Mouse (Mus musculus) midbrain, embryonic 13.5 days (tissue): ENCODE measurements at regions not wholly inside any gene's neighbourhood (a gene's known extent, or its start where the extent isn't known, plus 50 kb on each side); places are given as distances from the start of the nearest gene placed in this dataset.
A peak's percentile ranks its signal among the peaks of the same experiment; 100 is the strongest.

Source experiments
- ATAC-seq: fragments of 200-750 bp; cut with Nextera tagmentation; 2 replicates; pipeline ENCODE4 v1.8.0; 2017; ENCODE audit warnings: mild to moderate bottlenecking, moderate TSS enrichment, moderate library complexity
- H3K27ac ChIP-seq: fragments of 300-500 bp; sonication (generic); 2 replicates; pipeline ENCODE4 v1.5.1; 2015; ENCODE audit warnings: inconsistent platforms, mild to moderate bottlenecking, moderate library complexity
- H3K27me3 ChIP-seq: fragments of 300-500 bp; sonication (generic); 2 replicates; pipeline ENCODE4 v1.6.1; 2015; ENCODE audit warnings: mild to moderate bottlenecking, inconsistent platforms
- H3K36me3 ChIP-seq: fragments of 300-500 bp; sonication (generic); 2 replicates; pipeline ENCODE4 v1.6.1; 2015; ENCODE audit warnings: mild to moderate bottlenecking, inconsistent platforms
- H3K4me1 ChIP-seq: fragments of 300-500 bp; sonication (generic); replicated peaks from 2 replicates; pipeline ENCODE4 v1.6.1; 2015; ENCODE audit warnings: inconsistent platforms
- H3K4me2 ChIP-seq: fragments of 300-500 bp; sonication (generic); replicated peaks from 2 replicates; pipeline ENCODE4 v1.6.1; 2015; ENCODE audit warnings: moderate library complexity, mild to moderate bottlenecking, inconsistent platforms
- H3K4me3 ChIP-seq: fragments of 300-500 bp; sonication (generic); replicated peaks from 2 replicates; pipeline ENCODE4 v1.5.1; 2015; ENCODE audit warnings: mild to moderate bottlenecking, inconsistent platforms
- H3K9ac ChIP-seq: fragments of 300-500 bp; sonication (generic); replicated peaks from 2 replicates; pipeline ENCODE4 v1.6.1; 2015; ENCODE audit warnings: mild to moderate bottlenecking, inconsistent platforms
- H3K9me3 ChIP-seq: fragments of 300-500 bp; sonication (generic); 2 replicates; pipeline ENCODE4 v1.6.1; 2016; ENCODE audit warnings: mild to moderate bottlenecking, inconsistent platforms
- WGBS: fragments of 180-500 bp; shearing (Covaris S2); methylation state at CpG from one replicate; pipeline ENCODE4 v1.1.7; 2015; 5-methylcytosine and 5-hydroxymethylcytosine counted together

- H3K4me3 ChIP-seq = 0 out of 2 replicates have a peak overlapping the region, but pooled peaks have one; percentile 14
- H3K4me1 ChIP-seq = no peaks in the 10 kb centered on the region; the same call in 1 of the 2 replicates
- H3K27ac ChIP-seq = peak overlapping the region; percentile 48; the same call in 1 of the 2 replicates
- no peaks in the 10 kb centered on the region for H3K9me3 ChIP-seq
- peak overlapping the region; percentile 37; the same call in 1 of the 2 replicates for H3K9ac ChIP-seq
- no peaks in the 10 kb centered on the region for H3K36me3 ChIP-seq
- peak; percentile 96 for ATAC-seq
- no peaks in the 10 kb centered on the region for H3K27me3 ChIP-seq
- H3K4me2 ChIP-seq = peak overlapping the region; percentile 47
- 12% methylated on average over 12 of the region's 12 CpGs for WGBS
These were observed 84.4 kb upstream of the Bace2 start for GRCm38 (mm10) chr16:97272035-97272631.

GRCm38 (mm10) chr16:97278913-97279312, 77.6 kb upstream of the Bace2 start:
- no peaks in the 10 kb centered on the region for H3K9me3 ChIP-seq
- no peaks in the 10 kb centered on the region for H3K36me3 ChIP-seq
- no peak for ATAC-seq
- H3K9ac ChIP-seq = no peak overlapping the region
- H3K4me2 ChIP-seq = no peak overlapping the region
- no peak overlapping the region for H3K4me3 ChIP-seq
- no peak overlapping the region for H3K27ac ChIP-seq
- peaks cover 8% of the 10 kb centered on the region for H3K4me1 ChIP-seq
- 83% methylated on average over 1 of the region's 1 CpGs for WGBS
- no peaks in the 10 kb centered on the region for H3K27me3 ChIP-seq

GRCm38 (mm10) chr16:97281615-97282110, 74.9 kb upstream of the Bace2 start:
- H3K4me2 ChIP-seq = no peak overlapping the region
- peaks cover 8% of the 10 kb centered on the region for H3K4me1 ChIP-seq
- H3K4me3 ChIP-seq = no peak overlapping the region
- WGBS = 94% methylated on average over 7 of the region's 7 CpGs
- no peak for ATAC-seq
- H3K27me3 ChIP-seq = no peaks in the 10 kb centered on the region
- no peak overlapping the region for H3K27ac ChIP-seq
- H3K36me3 ChIP-seq = no peaks in the 10 kb centered on the region
- no peaks in the 10 kb centered on the region for H3K9me3 ChIP-seq
- H3K9ac ChIP-seq = no peak overlapping the region

GRCm38 (mm10) chr16:97282943-97283342, 73.6 kb upstream of the Bace2 start:
- peak overlapping the region; percentile 44; the same call in 1 of the 2 replicates for H3K27ac ChIP-seq
- no peaks in the 10 kb centered on the region for H3K27me3 ChIP-seq
- H3K4me2 ChIP-seq = no peak overlapping the region
- H3K9ac ChIP-seq = no peak overlapping the region
- H3K4me1 ChIP-seq = peaks cover 8% of the 10 kb centered on the region
- H3K9me3 ChIP-seq = no peaks in the 10 kb centered on the region
- ATAC-seq = peak; percentile 60
- no peak overlapping the region for H3K4me3 ChIP-seq
- 47% methylated on average over 9 of the region's 9 CpGs for WGBS
- H3K36me3 ChIP-seq = no peaks in the 10 kb centered on the region

GRCm38 (mm10) chr16:97285886-97286447, 70.6 kb upstream of the Bace2 start:
- ATAC-seq = no peak
- WGBS = 85% methylated on average over 8 of the region's 8 CpGs
- peaks cover 21% of the 10 kb centered on the region for H3K4me1 ChIP-seq
- no peaks in the 10 kb centered on the region for H3K36me3 ChIP-seq
- H3K27ac ChIP-seq = no peak overlapping the region
- no peak overlapping the region for H3K4me2 ChIP-seq
- no peaks in the 10 kb centered on the region for H3K9me3 ChIP-seq
- no peaks in the 10 kb centered on the region for H3K27me3 ChIP-seq
- no peak overlapping the region for H3K4me3 ChIP-seq
- no peak overlapping the region for H3K9ac ChIP-seq

- peaks cover 21% of the 10 kb centered on the region for H3K4me1 ChIP-seq
- H3K9ac ChIP-seq = no peak overlapping the region
- ATAC-seq = no peak
- no peak overlapping the region for H3K4me3 ChIP-seq
- no peaks in the 10 kb centered on the region for H3K27me3 ChIP-seq
- WGBS = 53% methylated on average over 3 of the region's 3 CpGs
- H3K9me3 ChIP-seq = no peaks in the 10 kb centered on the region
- H3K36me3 ChIP-seq = no peaks in the 10 kb centered on the region
- no peak overlapping the region for H3K4me2 ChIP-seq
- H3K27ac ChIP-seq = no peak overlapping the region
These were observed 69.8 kb upstream of the Bace2 start for GRCm38 (mm10) chr16:97286717-97287116.

GRCm38 (mm10) chr16:97288634-97289033, 67.9 kb upstream of the Bace2 start:
- H3K4me3 ChIP-seq = no peak overlapping the region
- H3K27ac ChIP-seq = peak overlapping the region; percentile 75
- no peaks in the 10 kb centered on the region for H3K9me3 ChIP-seq
- H3K9ac ChIP-seq = no peak overlapping the region; the same call in 1 of the 2 replicates
- no peaks in the 10 kb centered on the region for H3K36me3 ChIP-seq
- no peaks in the 10 kb centered on the region for H3K27me3 ChIP-seq
- H3K4me1 ChIP-seq = peaks cover 28% of the 10 kb centered on the region
- whole genome bisulfite sequencing = 11% methylated on average over 8 of the region's 8 CpGs
- ATAC-seq = peak; percentile 47; the same call in 1 of the 2 replicates
- no peak overlapping the region for H3K4me2 ChIP-seq

GRCm38 (mm10) chr16:97292484-97293048, 64.0 kb upstream of the Bace2 start:
- 3% methylated on average over 11 of the region's 11 CpGs for WGBS
- Histone ChIP-seq H3K9ac (peak overlapping the region; percentile 36; the same call in 1 of the 2 replicates), H3K4me1 (peaks cover 28% of the 10 kb centered on the region), H3K27me3 (no peaks in the 10 kb centered on the region), H3K4me2 (peak overlapping the region; percentile 49), H3K9me3 (no peaks in the 10 kb centered on the region), H3K36me3 (no peaks in the 10 kb centered on the region), H3K27ac (peak overlapping the region; percentile 74), H3K4me3 (no peak overlapping the region; the same call in 1 of the 2 replicates)
- ATAC-seq = peak; percentile 68

GRCm38 (mm10) chr16:97293273-97293672, 63.3 kb upstream of the Bace2 start:
- Histone ChIP-seq H3K27ac (peak overlapping the region; percentile 74), H3K4me2 (peak overlapping the region; percentile 49), H3K36me3 (no peaks in the 10 kb centered on the region), H3K9me3 (no peaks in the 10 kb centered on the region), H3K4me1 (peaks cover 25% of the 10 kb centered on the region), H3K4me3 (no peak overlapping the region; the same call in 1 of the 2 replicates), H3K27me3 (no peaks in the 10 kb centered on the region), H3K9ac (peak overlapping the region; percentile 36; the same call in 1 of the 2 replicates)
- ATAC-seq = peak; percentile 81
- 5% methylated on average over 4 of the region's 4 CpGs for WGBS

- WGBS = 81% methylated on average over 3 of the region's 3 CpGs
- no peaks in the 10 kb centered on the region for H3K36me3 ChIP-seq
- no peaks in the 10 kb centered on the region for H3K27me3 ChIP-seq
- no peak overlapping the region for H3K27ac ChIP-seq
- peaks cover 15% of the 10 kb centered on the region for H3K4me1 ChIP-seq
- no peak overlapping the region for H3K4me3 ChIP-seq
- H3K9ac ChIP-seq = no peak overlapping the region
- no peak for ATAC-seq
- H3K9me3 ChIP-seq = no peaks in the 10 kb centered on the region
- no peak overlapping the region for H3K4me2 ChIP-seq
These were observed 59.4 kb upstream of the Bace2 start for GRCm38 (mm10) chr16:97297140-97297539.

GRCm38 (mm10) chr16:97304156-97304735, 52.3 kb upstream of the Bace2 start:
- Histone ChIP-seq H3K9me3 (no peaks in the 10 kb centered on the region), H3K4me1 (no peaks in the 10 kb centered on the region), H3K27ac (no peak overlapping the region), H3K27me3 (no peaks in the 10 kb centered on the region), H3K9ac (no peak overlapping the region), H3K4me3 (no peak overlapping the region), H3K36me3 (no peaks in the 10 kb centered on the region), H3K4me2 (no peak overlapping the region)
- ATAC-seq = no peak
- whole genome bisulfite sequencing = 66% methylated on average over 5 of the region's 5 CpGs
